Mouse (Mus musculus) embryonic fibroblast, embryonic 13.5 days (primary cell): ENCODE measurements around the gene Odaph. TPM values are rescaled to one million over a fixed set of nuclear protein-coding genes. Genes with fewer than 3 reads are reported as not detected.
"Not testable (repeated sequence)": the region's sequence is repeated elsewhere in the genome, so short reads cannot be mapped to it uniquely, and the experiment has no call there.

Experiments
- H3K27ac ChIP-seq: 2 replicates; pipeline ENCODE4 v1.5.1; 2012; ENCODE audit warnings: low read length, control low read depth, inconsistent platforms; ENCODE audit not compliant: insufficient read depth
- H3K4me1 ChIP-seq: 2 replicates; pipeline ENCODE4 v1.6.1; 2011; ENCODE audit warnings: low read length; ENCODE audit not compliant: control insufficient read depth, insufficient read depth
- H3K4me3 ChIP-seq: 2 replicates; pipeline ENCODE4 v1.5.1; 2011; ENCODE audit warnings: mild to moderate bottlenecking, control low read depth, low read length; ENCODE audit not compliant: insufficient read depth
- CTCF ChIP-seq: IDR thresholded peaks from 2 replicates; pipeline ENCODE4 v1.5.1; 2011; ENCODE audit warnings: mild to moderate bottlenecking, control low read depth, low read length, moderate library complexity, borderline replicate concordance; ENCODE audit not compliant: insufficient read depth
- POLR2A ChIP-seq: IDR thresholded peaks from 2 replicates; pipeline ENCODE4 v1.6.1; 2011; ENCODE audit warnings: low read depth, mild to moderate bottlenecking, control low read depth, low read length, moderate library complexity
- polyA plus RNA-seq: library from polyadenylated mRNA; stranded (reverse); fragments of >200 nt; gene quantifications from 2 replicates; pipeline ENCODE4 v1.2.4, GENCODE M21; 2011; ENCODE audit warnings: low read depth; ENCODE audit not compliant: missing spikeins, insufficient read length

Odaph gene
- polyA plus RNA-seq = 0.93 and 2.4 TPM in 2 replicates

GRCm38 (mm10) chr5:91987236-91987635, at the start of gene Odaph:
Gene Odaph (plus strand): TSS chr5:91987475.
- H3K27ac ChIP-seq = no peak within 1 kb of the TSS
- H3K4me1 ChIP-seq = peaks cover 4% of the 10 kb centered on the region; the same call in 1 of the 2 replicates
- H3K4me3 ChIP-seq = no peak within 1 kb of the TSS
- TF ChIP-seq POLR2A (no peak), CTCF (no peak)

DNA sequence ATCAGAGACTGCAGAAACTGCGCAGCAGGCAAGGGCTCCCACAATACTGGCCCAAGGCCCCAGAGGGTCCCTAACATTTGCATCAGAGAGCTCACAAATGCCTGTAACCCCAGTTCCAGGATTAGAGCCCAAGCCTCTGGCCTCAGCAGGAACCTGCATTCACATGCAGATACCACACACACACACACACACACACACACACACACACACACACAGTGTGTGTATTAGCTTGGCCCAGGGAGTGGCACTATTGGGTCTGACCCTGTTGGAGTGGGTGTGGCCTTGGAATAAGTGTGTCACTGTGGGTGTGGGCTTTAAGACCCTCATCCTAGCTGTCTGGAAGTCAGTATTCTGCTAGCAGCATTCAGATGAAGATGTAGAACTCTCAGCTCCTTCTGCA, 41.7 kb upstream of the Odaph start:
- H3K4me3 ChIP-seq, H3K27ac ChIP-seq, H3K4me1 ChIP-seq: not testable (repeated sequence)

DNA sequence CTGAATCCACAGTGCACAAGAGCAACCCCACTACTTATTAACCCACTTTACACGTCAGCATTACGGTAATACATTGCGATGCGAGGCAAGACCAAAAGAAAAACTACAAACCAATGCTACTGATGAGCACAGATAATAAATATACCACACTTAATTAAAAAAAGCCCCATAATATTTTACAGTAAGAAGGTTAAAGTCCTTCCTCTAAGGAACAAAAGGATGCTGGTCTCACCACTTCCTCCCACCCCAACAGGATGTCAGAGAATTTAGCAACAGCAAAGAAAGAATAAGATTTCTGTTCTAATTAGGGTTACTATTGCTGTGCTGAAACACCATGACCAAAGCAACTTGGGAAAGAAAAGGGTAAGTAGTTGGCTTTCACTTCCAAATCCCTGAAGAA, 40.3 kb upstream of the Odaph start:
- H3K27ac ChIP-seq = no peak overlapping the region
- H3K4me3 ChIP-seq = no peak overlapping the region
- H3K4me1 ChIP-seq = no peaks in the 10 kb centered on the region
- TF ChIP-seq POLR2A (no peak), CTCF (no peak)

DNA sequence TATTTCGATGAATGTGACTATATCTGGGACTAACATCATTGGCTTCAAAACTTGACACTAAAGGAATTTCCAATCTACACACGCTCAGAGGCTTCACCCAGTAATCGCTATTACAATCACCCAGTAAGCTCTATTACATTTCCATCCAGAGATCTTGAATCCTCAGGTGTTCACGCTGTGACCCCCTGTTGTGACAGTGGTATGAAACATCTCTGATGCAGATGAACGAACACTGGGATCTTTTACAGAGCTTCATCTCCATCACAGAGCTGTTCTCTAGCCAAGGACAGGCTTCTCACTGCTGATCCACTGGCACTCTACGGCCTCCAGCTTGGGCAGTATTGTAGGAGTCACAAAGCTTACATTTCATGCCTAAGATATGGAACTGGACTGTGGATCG, 37.8 kb upstream of the Odaph start:
- no peak overlapping the region for H3K27ac ChIP-seq
- no peaks in the 10 kb centered on the region for H3K4me1 ChIP-seq
- H3K4me3 ChIP-seq = no peak overlapping the region
- no peak for TF ChIP-seq CTCF
- TF ChIP-seq POLR2A = no peak

GRCm38 (mm10) chr5:91951404-91951803, 35.9 kb upstream of the Odaph start:
- TF ChIP-seq POLR2A (no peak), CTCF (no peak)

GRCm38 (mm10) chr5:91956991-91957760, 30.1 kb upstream of the Odaph start:
- Histone ChIP-seq H3K4me1 (no peaks in the 10 kb centered on the region; the same call in none of the 2 replicates), H3K4me3 (no peak overlapping the region), H3K27ac (no peak overlapping the region)
- TF ChIP-seq POLR2A (no peak), CTCF (no peak)

More at GRCm38 (mm10) chr5:91951404-91951803, 35.9 kb upstream of the Odaph start:
- no peak overlapping the region for H3K4me3 ChIP-seq
- H3K27ac ChIP-seq = no peak overlapping the region
- no peaks in the 10 kb centered on the region for H3K4me1 ChIP-seq

GRCm38 (mm10) chr5:91959096-91959495, 28.2 kb upstream of the Odaph start:
- TF ChIP-seq CTCF (no peak), POLR2A (no peak)
- H3K4me3 ChIP-seq = no peak overlapping the region
- no peak overlapping the region for H3K27ac ChIP-seq
- no peaks in the 10 kb centered on the region; the same call in none of the 2 replicates for H3K4me1 ChIP-seq

DNA sequence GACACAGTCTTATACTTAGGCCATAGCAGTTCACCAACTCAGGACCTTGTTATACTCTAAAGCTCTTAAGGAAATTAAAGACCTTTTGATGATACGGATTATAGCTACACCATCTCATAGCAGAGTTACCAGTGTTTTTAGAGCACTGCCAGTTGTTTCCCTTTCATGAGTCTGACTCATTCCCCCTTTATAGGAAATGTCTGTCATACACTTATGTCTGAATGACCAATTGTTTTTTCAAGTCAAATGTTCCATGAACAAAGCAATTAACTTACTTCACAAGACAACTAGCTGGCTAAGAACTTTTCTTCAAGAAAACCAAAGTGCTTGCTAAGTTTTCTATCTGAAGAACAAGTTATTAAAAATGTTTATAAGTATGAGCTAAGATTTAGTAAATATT, 27.3 kb upstream of the Odaph start:
- TF ChIP-seq POLR2A (no peak), CTCF (no peak)
- Histone ChIP-seq H3K4me1 (no peaks in the 10 kb centered on the region; the same call in none of the 2 replicates), H3K27ac (no peak overlapping the region), H3K4me3 (no peak overlapping the region)

GRCm38 (mm10) chr5:91960606-91961254, 26.5 kb upstream of the Odaph start:
- Histone ChIP-seq H3K4me1 (no peaks in the 10 kb centered on the region; the same call in none of the 2 replicates), H3K27ac (peak overlapping the region; percentile 98), H3K4me3 (peak overlapping the region; percentile 27)
- TF ChIP-seq CTCF = no peak
- TF ChIP-seq POLR2A = no peak

- H3K27ac ChIP-seq = peak overlapping the region; percentile 98
- peak overlapping the region; percentile 92 for H3K4me3 ChIP-seq
- peak; percentile 26; the same call in 1 of the 2 replicates for TF ChIP-seq POLR2A
- TF ChIP-seq CTCF = no peak
- no peaks in the 10 kb centered on the region; the same call in none of the 2 replicates for H3K4me1 ChIP-seq
Measured at GRCm38 (mm10) chr5:91961370-91961769, 25.9 kb upstream of the Odaph start.
